Mouse (Mus musculus): ENCODE data around the gene Nkain2. TPM values are rescaled to one million over a fixed set of nuclear protein-coding genes. Genes with fewer than 3 reads are reported as not detected.

Gene Nkain2
- polyA plus RNA-seq, 1 experiment from 2014 or later: not detected

DNA sequence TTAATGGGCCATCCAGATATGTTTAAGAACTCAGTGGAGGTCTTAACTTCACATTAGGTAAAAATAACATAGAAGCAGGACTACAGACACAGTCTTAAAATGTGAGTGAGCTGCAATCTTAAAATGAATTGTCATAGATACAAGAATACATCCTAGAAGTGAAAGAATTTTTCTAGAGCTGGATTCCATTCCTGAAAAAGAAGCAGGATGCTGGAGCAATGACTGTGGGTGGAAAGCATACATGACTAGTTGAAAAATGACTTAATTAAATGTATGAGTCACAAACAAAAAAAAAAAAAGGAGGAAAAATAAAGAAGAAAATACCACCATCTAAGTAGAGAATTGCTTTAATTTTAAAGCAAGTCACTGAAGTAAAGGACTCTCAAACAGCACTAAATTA lies 205.7 kb downstream of the Nkain2 start:
- H3K79me2 ChIP-seq (ENCODE audit: inconsistent target): no peaks in the 10 kb centered on the region
- H3K27ac ChIP-seq: no peak overlapping the region
- no peaks in the 10 kb centered on the region for H3K36me3 ChIP-seq (ENCODE audit: inconsistent target)
- H3K4me3 ChIP-seq (ENCODE audit: inconsistent target): no peak overlapping the region

DNA sequence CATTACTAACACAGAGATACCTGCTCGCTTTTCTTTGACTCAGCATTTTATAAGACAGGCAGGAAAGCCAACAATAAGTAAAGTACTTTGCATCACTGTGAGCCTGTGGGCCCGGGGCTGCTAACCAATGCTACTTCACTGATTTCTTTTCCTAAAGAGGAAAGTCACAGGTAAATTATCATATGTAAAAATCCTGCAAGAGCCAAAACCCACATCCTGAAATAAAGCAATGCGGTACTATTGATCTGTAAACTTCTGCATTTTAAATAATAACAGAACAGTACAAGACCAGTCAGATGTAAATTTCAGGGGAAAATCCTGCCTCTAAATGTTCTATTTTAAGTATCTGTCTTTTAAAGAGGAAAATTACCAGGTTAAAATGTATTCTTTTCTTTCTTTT lies 250.0 kb downstream of the Nkain2 start:
- H3K79me2 ChIP-seq (ENCODE audit: inconsistent target): no peaks in the 10 kb centered on the region
- WGBS (ENCODE audit: missing documents): 73% methylated on average over 3 of the region's 3 CpGs
- no peak overlapping the region for H3K27ac ChIP-seq
- no peaks in the 10 kb centered on the region for H3K36me3 ChIP-seq (ENCODE audit: inconsistent target)
- no peak overlapping the region for H3K4me3 ChIP-seq (ENCODE audit: inconsistent target)

DNA sequence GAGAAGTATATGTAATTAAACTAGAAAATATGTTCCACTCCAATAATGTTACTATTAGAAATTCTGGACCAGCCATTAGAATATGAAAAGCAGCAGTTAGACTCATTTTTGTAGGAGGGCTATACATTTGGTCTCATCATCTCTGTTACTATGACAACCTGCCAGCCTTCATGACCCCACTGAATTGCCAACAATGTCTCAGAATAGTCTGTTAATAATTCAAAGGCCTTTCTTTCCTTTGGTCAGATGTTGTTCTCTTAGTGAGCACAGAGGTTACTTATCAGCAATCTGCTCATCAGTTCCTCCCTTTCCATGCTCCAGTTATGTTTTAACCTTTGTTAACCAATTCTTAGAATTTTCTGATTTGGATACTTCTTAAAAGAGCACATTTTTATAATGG lies 251.1 kb downstream of the Nkain2 start:
- Histone ChIP-seq H3K27ac (no peak overlapping the region), H3K79me2 (ENCODE audit: inconsistent target) (no peaks in the 10 kb centered on the region), H3K36me3 (ENCODE audit: inconsistent target) (no peaks in the 10 kb centered on the region), H3K4me3 (ENCODE audit: inconsistent target) (no peak overlapping the region)

DNA sequence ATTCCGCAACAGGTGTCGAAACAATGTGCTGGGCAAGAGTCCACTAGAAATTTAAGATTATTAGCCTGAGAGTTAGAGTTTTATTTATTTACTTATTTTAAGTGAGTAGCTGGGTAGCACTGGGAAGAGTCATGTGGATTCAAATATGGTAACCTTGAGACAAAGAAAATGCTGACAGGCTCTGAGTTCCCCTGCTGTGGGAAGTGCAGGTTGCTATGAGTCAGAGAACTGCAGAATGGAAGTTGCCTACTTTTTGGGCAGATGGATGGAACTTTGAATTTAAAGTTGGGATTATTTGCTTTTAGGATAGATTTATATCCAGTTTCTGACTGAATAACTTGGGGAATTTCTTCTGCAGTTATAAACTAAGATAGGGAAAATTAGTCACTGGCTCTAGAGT lies 259.2 kb downstream of the Nkain2 start:
- Histone ChIP-seq H3K4me3 (ENCODE audit: inconsistent target) (no peak overlapping the region), H3K27ac (no peak overlapping the region), H3K79me2 (ENCODE audit: inconsistent target) (no peaks in the 10 kb centered on the region), H3K36me3 (ENCODE audit: inconsistent target) (no peaks in the 10 kb centered on the region)
- 93% methylated on average over 2 of the region's 2 CpGs for WGBS (ENCODE audit: missing documents)

DNA sequence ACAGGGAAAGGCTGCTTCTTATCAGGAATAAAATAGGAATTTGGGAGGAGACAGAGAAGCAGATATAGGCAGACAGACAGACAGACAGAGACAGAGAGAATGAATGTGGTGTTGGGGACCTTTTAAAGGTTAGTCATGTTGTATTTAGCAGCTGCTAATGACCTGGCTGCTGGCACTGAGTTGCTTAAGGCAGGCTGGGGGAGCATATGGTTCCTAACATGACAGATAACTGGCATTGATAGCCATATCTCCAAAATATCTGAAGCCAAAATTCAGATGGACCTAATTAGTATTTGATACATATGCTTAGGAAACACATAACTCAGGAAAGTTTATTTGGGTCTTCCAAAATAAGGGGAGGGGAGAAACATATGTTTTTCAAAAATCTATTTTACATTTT lies 285.8 kb downstream of the Nkain2 start:
- Histone ChIP-seq H3K27ac (no peak overlapping the region), H3K36me3 (ENCODE audit: inconsistent target) (no peaks in the 10 kb centered on the region), H3K4me3 (ENCODE audit: inconsistent target) (no peak overlapping the region), H3K79me2 (ENCODE audit: inconsistent target) (no peaks in the 10 kb centered on the region)

DNA sequence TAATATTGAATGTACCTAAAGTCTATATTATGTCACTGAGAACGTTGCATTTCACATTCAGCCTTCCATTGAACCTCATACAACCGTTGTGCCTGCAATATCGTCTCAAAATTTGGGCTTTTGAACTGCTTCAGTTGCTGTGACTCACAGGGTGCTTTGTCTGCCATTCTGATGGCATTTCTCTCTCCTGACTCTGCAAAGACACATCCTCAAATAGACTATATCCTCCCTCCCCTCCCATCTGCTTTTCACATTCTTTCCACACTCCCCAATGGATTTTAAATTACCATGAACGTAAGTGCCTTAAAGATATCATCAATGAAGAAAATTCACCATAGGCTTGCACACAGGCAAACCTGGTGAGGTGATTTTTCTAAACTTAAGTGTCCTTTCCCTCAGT lies 287.5 kb downstream of the Nkain2 start:
- 81% methylated on average over 4 of the region's 4 CpGs for WGBS (ENCODE audit: missing documents)
- no peaks in the 10 kb centered on the region for H3K79me2 ChIP-seq (ENCODE audit: inconsistent target)
- H3K27ac ChIP-seq: no peak overlapping the region
- H3K4me3 ChIP-seq (ENCODE audit: inconsistent target): no peak overlapping the region
- no peaks in the 10 kb centered on the region for H3K36me3 ChIP-seq (ENCODE audit: inconsistent target)

DNA sequence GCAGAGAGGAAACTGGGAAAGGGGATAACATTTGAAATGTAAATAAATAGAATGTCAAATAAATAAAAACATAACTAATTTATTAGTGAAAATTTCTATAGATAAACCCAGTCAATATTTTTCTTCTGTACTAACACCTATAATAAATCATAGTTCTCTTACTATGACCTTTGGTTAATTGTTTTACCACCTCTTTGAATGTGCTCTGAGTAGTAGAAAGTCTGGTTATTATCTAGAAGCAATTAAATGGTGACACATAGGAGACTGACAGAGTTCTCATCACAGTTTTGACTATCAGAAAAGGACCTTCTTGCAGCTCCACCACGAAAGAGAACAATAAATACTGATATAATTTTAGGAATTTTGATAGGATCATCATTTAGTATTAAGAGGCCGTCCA lies 295.3 kb downstream of the Nkain2 start:
- H3K79me2 ChIP-seq (ENCODE audit: inconsistent target): no peaks in the 10 kb centered on the region
- WGBS (ENCODE audit: missing documents): 67% methylated on average over 2 of the region's 2 CpGs
- H3K4me3 ChIP-seq (ENCODE audit: inconsistent target): no peak overlapping the region
- no peak overlapping the region for H3K27ac ChIP-seq
- H3K36me3 ChIP-seq (ENCODE audit: inconsistent target): no peaks in the 10 kb centered on the region

DNA sequence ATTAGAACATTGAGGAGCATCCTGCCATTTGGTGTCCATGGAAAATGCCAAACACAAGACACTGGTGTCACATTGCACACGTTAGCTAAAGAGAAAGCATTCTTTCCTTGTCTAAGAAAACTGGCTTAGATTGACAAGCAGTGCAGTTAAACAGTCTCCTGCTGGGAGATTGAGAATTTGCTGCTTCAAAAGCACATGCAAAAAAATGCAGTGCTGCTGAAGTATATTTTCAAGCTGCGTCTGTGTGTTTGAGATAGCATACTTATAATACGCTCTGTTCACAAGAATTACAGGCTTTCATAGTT lies 313.0 kb downstream of the Nkain2 start:
- no peaks in the 10 kb centered on the region for H3K79me2 ChIP-seq (ENCODE audit: inconsistent target)
- H3K36me3 ChIP-seq (ENCODE audit: inconsistent target): no peaks in the 10 kb centered on the region
- H3K27ac ChIP-seq: no peak overlapping the region
- WGBS (ENCODE audit: missing documents): 82% methylated on average over 3 of the region's 3 CpGs
- H3K4me3 ChIP-seq (ENCODE audit: inconsistent target): no peak overlapping the region

DNA sequence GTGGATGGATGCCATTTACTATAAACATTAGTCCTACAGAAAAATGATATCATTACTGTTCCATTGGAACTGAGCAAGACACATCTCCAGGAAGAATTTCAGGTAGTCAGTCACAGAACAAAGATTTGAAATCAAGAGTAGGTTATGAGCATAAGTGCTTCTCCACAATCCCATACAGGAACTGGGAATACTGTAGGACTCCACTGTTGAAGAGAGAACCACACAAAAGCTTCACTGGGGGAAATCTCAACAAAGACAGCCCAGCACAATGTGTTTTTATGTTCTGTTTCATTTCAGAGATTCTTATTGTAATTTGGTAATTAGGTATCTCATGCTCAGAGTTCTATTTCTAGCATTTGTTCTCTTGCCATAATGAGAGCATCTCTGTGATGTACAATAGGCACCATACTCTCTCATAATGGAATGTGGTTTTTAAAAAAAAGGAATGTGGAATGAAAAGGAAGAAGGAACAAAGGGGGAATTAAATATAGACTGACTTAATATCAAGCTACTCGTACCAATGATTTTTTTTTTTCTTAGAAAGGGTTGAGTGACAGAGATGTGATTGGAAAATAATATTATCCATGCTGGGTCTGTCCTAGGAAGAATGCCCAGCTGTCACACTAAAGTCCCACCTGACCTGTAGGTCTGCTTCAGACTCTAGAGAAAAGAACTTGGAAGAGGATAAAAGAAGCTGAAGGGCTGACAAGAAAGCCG lies 313.5 kb downstream of the Nkain2 start:
- Histone ChIP-seq H3K79me2 (ENCODE audit: inconsistent target) (no peaks in the 10 kb centered on the region), H3K27ac (no peak overlapping the region), H3K4me3 (ENCODE audit: inconsistent target) (no peak overlapping the region), H3K36me3 (ENCODE audit: inconsistent target) (no peaks in the 10 kb centered on the region)
- WGBS (ENCODE audit: missing documents): 79% methylated on average over 2 of the region's 2 CpGs

DNA sequence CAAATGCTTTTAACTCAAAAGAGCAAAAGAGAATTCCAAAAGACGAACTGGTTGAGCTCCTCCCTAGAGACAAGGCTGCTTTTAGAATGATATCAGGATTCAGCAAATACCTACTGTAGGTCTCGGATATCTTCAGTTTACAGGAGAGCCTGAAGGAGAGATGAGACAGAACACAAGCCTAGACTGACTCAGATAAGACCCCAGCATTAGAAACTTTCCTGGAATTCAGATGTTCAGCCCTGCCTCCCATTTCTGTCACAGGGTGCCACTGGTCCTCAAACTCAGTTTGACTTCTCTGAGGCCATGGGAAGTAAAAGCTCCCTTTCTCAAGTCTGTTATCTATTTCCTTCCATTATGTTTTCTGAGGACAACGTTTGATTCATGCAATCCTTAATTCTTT lies 332.6 kb downstream of the Nkain2 start:
- 69% methylated on average over 3 of the region's 3 CpGs for WGBS (ENCODE audit: missing documents)
- Histone ChIP-seq H3K4me3 (ENCODE audit: inconsistent target) (no peak overlapping the region), H3K27ac (no peak overlapping the region), H3K36me3 (ENCODE audit: inconsistent target) (no peaks in the 10 kb centered on the region), H3K79me2 (ENCODE audit: inconsistent target) (no peaks in the 10 kb centered on the region)

DNA sequence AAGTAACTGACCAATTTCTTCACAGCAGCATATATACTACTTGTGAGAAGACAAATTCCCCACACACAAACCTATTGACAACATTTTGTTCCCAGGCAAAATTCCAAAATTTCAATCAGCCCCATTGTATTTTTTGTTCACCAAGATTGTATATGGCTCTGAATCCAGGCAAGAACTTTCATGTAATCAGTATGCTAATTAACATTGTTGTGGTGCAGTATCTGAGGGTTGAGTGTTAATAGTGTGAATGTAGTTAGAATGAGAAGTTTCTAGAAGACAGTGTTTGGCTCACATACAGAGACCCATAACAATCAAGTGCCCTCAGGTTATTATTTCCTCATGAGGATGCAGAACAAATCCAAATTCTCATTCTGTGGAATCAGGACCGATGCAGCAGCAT lies 354.2 kb downstream of the Nkain2 start:
- WGBS (ENCODE audit: missing documents): 100% methylated on average over 1 of the region's 1 CpGs
- Histone ChIP-seq H3K79me2 (ENCODE audit: inconsistent target) (no peaks in the 10 kb centered on the region), H3K27ac (no peak overlapping the region), H3K36me3 (ENCODE audit: inconsistent target) (no peaks in the 10 kb centered on the region), H3K4me3 (ENCODE audit: inconsistent target) (no peak overlapping the region)

DNA sequence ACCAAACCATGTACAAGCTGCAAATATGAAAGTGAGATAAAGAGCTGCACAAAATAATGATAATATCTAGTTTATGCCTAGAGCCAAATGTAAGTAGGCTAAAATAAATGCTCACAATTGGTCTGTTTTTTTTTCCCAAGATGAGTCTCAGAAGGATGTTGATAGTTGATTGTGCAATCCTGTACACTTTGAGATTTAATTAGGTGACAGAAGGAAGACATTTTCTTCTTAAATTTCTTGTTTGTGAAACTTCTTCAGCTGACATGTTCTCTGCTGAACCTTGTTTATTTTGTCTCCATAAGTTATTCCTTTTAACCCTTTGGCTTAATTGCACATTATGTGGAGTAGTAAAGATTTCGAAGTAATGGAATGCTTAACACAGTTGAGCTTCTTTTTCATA lies 379.4 kb downstream of the Nkain2 start:
- no peak overlapping the region for H3K27ac ChIP-seq
- H3K79me2 ChIP-seq (ENCODE audit: inconsistent target): no peaks in the 10 kb centered on the region
- 67% methylated on average over 1 of the region's 1 CpGs for WGBS (ENCODE audit: missing documents)
- no peaks in the 10 kb centered on the region for H3K36me3 ChIP-seq (ENCODE audit: inconsistent target)
- H3K4me3 ChIP-seq (ENCODE audit: inconsistent target): no peak overlapping the region

DNA sequence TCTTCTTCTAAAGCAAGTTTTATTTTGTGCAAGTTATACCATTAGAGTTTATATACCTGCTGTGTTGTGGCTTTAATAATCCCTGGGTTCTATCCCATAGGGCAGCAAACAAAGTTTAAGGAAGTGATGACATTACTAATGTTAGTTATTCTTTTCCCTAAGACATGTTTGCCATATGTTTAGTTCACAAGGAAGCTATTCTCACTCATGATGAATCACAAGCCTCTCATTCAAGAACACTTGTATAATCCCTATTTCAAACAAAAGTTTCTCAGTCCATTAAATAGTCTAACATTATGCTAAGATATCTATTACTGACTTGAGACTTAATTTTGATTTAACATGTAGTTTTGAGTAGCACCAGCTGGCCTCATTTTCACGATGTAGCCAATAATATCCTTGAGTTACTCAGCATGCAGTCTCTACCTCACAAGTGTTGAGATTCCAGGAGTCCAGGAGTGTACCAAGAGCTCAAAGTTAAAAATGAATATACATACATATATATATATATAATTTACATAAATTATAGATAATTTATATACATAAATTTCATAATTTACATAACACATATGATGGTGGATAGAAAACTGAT lies 395.6 kb downstream of the Nkain2 start:
- Histone ChIP-seq H3K27ac (no peak overlapping the region), H3K36me3 (ENCODE audit: inconsistent target) (no peaks in the 10 kb centered on the region), H3K79me2 (ENCODE audit: inconsistent target) (no peaks in the 10 kb centered on the region), H3K4me3 (ENCODE audit: inconsistent target) (no peak overlapping the region)
- WGBS (ENCODE audit: missing documents): 86% methylated on average over 1 of the region's 1 CpGs

DNA sequence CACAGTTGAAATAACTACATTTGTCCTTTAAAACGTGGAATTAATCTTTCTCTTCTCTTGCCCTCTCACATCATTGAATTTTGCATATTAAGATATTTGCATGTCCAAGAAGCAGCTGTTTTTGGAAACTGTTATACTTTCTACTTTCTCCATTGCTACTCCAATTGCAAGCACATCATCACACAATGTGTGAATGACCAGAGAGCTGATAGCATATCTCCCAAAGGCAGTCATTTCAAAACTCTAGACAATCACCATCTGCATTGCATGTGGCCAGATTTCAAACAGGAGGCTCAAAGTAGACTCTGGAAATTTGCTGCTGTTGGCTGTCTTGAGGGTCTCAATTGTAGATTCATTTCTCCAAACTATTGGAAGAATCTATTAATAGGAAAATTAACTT lies 396.7 kb downstream of the Nkain2 start:
- H3K4me3 ChIP-seq (ENCODE audit: inconsistent target): no peak overlapping the region
- H3K36me3 ChIP-seq (ENCODE audit: inconsistent target): no peaks in the 10 kb centered on the region
- WGBS (ENCODE audit: missing documents): 82% methylated on average over 1 of the region's 1 CpGs
- H3K79me2 ChIP-seq (ENCODE audit: inconsistent target): no peaks in the 10 kb centered on the region
- no peak overlapping the region for H3K27ac ChIP-seq

DNA sequence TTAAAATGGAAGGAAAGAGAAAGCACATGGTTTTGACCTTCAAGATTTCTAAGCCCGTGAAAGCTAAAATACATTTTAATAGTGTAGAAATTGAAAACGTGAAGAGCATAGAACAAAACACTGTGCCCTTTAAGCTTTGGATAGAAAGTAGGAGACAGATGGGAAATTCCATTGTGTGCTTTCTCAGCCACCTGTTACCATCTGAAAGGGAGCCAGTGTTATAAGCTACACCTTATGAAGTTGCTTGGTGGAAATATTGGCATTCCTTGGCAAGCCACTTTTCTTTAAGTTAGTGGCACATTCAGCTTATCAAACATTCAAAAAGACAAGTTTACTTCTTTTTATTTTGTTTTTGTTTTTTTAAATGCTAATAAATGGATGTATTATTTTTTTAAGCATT lies 427.5 kb downstream of the Nkain2 start:
- Histone ChIP-seq H3K79me2 (ENCODE audit: inconsistent target) (no peaks in the 10 kb centered on the region), H3K27ac (no peak overlapping the region), H3K36me3 (ENCODE audit: inconsistent target) (no peaks in the 10 kb centered on the region), H3K4me3 (ENCODE audit: inconsistent target) (no peak overlapping the region)
- WGBS (ENCODE audit: missing documents): 68% methylated on average over 2 of the region's 2 CpGs

DNA sequence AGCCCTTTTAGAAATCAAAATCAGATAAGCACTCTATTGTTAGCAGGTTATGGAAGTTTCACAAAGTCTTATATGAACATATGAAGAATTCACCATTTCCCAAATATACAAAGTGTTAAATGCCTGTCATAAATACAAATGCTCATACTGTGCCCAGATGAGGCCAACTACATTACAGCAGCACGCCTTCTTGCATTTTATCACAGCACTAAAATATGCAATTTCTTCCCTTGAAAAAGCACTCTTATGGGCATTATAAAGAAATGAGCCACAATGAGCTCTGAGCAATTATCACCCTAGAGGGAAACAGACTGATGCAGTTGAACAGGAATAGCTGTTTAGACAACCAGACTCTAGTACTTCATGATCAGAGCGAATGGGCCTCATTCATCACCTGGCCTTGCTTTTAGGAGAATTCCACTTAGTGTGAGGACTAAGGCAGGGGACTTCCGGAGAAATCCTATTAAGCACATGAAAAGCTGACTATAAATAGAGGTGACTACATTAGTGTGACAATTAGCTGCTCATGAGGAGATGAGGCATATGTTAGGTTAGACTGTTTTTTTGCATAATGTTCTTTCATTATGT lies 450.2 kb downstream of the Nkain2 start:
- H3K4me3 ChIP-seq (ENCODE audit: inconsistent target): no peak overlapping the region
- no peaks in the 10 kb centered on the region for H3K36me3 ChIP-seq (ENCODE audit: inconsistent target)
- H3K27ac ChIP-seq: no peak overlapping the region
- WGBS (ENCODE audit: missing documents): 84% methylated on average over 3 of the region's 3 CpGs
- no peaks in the 10 kb centered on the region for H3K79me2 ChIP-seq (ENCODE audit: inconsistent target)

Measured in macrophage (primary cell).